Mouse (Mus musculus) spleen, adult 18-20 months (tissue): ENCODE data around the gene Rps11.
"Not testable (repeated sequence)": the region's sequence is repeated elsewhere in the genome, so short reads cannot be mapped to it uniquely, and the experiment has no call there.

Source experiments
- DNase-seq, 2 experiments: peaks; one replicate each; pipeline ENCODE4 v3.0.0; 2022; ENCODE audit warnings: mixed read lengths in 2 of 2

The Rps11 gene

GRCm38 (mm10) chr7:45124224-45125143 is at the start of gene Rps11:
Rps11 (minus strand) TSS chr7:45124439.
- DNase-seq, result peak; percentile 96 to 98

DNA sequence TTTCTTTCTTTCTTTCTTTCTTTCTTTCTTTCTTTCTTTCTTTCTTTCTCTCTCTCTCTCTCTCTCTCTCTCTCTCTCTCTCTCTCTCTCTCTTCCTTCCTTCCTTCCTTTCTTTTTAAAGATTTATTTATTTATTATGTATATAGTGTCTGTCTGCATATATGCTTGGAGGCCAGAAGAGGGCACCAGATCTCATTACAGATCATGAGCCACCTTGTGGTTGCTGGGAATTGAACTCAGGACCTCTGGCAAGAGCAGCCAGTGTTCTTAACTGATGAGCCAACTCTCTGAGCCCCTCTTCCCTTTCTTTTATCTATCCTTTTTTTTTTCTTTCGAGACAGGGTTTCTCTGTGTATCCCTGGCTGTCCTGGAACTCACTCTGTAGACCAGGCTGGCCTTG is 49.5 kb upstream of the Rps11 start:
- not testable (repeated sequence) for DNase-seq

DNA sequence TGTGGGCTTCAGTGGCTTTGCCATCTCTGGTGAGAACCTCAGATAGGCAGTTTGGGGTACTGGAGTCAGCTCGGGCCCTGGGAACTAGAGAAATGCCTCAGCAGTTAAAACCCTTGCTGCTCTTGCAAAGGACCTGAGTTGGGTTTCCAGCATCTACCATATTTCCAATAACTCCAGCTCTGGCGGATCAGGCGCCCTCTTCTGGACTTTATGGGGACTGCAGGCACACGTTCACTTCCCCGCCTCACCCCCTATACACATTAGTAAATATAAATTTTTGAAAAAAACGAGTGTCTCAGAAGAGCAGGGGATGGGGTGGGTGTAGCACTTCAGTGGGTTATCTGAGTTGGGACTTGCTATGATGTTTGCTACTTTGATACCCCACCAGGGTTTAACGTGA is 48.7 kb upstream of the Rps11 start:
- peak in 1 of 2 experiments; percentile 49 for DNase-seq

GRCm38 (mm10) chr7:45169495-45169894 is 45.3 kb upstream of the Rps11 start:
- no peak for DNase-seq

- no peak for DNase-seq
Observed at GRCm38 (mm10) chr7:45168656-45169055, 44.4 kb upstream of the Rps11 start.

GRCm38 (mm10) chr7:45167761-45168445 is 43.7 kb upstream of the Rps11 start:
- DNase-seq, result no peak

GRCm38 (mm10) chr7:45166950-45167401 is 42.7 kb upstream of the Rps11 start:
- no peak for DNase-seq

DNA sequence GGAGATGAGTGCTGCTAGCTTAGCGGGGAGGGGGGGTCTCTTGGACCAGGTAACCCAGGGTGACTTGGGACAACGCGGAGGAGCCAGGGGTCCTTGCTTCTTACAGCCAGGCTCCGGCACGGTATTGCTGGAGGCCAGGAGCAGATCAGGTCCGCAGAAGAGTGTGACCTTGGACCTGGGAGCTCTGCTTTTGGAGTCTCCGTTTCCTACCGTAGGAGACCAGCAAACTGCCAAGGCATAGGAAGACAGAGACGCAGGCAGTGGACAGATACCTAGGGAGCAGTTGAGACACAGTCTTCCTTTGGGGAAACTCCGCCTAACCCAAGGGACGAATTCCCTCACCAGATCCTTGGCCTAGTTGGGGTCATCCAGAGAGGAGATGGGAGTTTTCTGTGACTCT is 41.5 kb upstream of the Rps11 start:
- no peak for DNase-seq

DNA sequence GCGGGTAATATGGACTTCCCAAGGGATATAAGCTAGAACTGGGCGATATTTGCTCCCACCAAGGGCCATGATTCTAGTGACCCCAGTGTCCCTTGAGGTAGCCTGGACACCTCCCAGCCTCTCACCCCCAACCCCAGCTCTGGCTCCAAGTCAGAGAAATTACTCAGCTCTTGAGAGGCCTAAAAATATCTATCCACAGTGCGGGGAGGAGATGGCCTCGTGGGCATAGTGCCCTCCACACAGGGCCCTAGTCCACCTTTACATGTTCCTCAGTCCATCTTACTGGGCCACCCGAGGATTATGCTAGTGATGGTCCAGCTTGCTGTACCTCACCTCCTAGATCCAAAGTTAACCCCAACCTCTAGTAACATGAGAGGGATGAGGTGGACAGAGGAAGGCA is 40.6 kb upstream of the Rps11 start:
- no peak for DNase-seq

DNA sequence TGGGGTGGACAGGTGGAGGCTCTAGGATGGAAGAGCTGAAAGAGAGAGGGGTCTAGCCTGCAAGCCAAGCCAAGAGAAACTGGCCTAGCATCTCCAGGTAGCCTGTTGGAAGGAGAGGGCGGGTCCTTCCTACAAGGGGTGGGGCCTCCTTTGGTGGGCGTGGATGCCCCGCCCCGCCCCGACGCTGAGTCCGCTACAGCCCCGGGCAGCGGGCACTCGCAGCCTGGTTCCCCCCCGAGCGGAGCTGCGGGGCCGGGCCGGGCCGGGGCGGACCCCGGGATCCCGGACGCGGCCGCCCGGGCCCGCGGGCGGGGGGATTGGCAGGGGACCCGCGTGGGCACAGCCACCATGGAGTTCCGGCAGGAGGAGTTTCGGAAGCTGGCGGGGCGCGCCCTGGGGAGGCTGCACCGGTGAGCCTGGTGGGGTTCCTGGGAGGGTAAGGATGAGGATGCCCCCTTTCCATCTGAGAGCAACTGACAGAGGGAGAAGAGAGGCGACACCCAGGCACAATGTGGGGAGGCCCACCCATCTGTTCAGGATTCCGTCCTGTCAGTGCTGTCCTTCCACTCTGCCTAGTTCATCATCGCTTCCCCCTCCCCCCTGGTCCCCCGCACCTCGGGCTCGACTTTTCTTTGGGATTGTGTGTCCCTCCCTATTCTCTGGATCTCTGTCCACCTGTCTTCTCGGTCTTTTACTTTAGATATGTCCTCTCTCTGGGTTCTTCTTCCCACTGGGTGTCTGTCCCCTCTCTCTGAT is 39.7 kb upstream of the Rps11 start, which contains the start of gene Slc17a7:
Slc17a7 (plus strand) TSS at position 215 of the 756 bp plus-strand sequence.
- DNase-seq, result peak in 1 of 2 experiments; percentile 32

GRCm38 (mm10) chr7:45162996-45163615 is 38.9 kb upstream of the Rps11 start:
- no peak for DNase-seq

GRCm38 (mm10) chr7:45162551-45162950 is 38.3 kb upstream of the Rps11 start:
- no peak for DNase-seq

DNA sequence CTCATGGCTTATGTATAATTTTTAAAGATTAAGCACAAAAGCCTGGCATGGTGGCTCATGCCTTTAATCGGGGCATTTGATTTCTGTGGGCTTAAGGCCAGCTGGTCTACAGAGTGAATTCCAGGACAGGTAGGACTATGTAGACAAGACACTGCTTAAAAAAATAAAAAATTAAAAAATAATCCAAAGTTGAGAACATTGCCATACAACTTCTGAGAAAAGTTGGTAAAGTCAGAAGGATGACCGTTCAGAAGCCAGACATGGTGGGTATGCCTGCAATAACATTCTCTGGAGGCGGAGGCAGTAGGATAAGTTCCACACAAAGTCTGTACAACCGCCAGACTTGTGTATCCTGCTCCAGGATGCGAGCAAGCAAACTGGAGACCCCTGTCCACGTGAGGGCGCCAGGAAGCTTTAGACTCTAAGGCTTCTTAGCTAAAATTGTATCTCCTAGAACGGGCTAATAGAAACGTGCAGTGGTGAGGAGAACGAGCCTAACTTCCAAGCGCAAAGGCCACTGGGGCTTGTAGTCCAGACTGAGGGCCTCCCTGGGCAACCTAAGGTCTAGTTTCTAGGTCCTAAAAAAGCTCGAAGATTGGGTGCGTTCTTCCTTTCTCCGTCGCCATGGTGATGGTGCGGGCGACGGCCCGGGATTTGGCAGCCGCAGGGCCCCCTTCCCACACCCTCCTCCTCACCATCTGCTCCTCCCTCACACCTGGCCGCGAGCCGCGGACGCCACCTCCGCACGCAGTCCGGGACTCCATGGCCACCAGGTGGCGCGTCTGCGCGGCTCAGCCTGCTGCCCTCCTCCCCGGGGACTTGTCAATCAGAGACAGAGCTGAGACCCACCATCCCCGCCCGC is 37.6 kb upstream of the Rps11 start:
- peak; percentile 79 to 91 for DNase-seq

GRCm38 (mm10) chr7:45160866-45161265 is 36.6 kb upstream of the Rps11 start:
- DNase-seq, result no peak

- DNase-seq, result no peak
Observed at GRCm38 (mm10) chr7:45160316-45160800, 36.1 kb upstream of the Rps11 start.

GRCm38 (mm10) chr7:45158991-45159390 is 34.8 kb upstream of the Rps11 start:
- DNase-seq, result no peak

DNA sequence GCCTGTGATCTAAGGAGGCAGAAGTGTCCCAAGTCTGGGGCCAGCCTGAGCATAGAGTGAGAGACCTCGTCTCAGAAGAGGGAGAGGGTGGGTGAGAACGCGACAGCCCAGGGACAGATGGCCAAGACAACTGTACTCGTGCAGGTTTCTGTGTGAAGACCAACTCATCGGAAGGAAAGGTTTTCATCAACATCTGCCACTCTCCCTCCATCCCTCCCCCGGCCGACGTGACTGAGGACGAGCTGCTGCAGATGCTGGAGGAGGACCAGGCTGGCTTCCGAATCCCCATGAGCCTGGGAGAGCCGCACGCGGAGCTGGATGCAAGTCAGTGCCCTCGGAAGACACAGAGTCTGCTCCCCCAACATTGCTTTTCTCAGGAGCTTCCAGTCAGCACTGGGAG is 33.2 kb upstream of the Rps11 start:
- no peak for DNase-seq

GRCm38 (mm10) chr7:45156206-45156605 is 32.0 kb upstream of the Rps11 start:
- no peak for DNase-seq

DNA sequence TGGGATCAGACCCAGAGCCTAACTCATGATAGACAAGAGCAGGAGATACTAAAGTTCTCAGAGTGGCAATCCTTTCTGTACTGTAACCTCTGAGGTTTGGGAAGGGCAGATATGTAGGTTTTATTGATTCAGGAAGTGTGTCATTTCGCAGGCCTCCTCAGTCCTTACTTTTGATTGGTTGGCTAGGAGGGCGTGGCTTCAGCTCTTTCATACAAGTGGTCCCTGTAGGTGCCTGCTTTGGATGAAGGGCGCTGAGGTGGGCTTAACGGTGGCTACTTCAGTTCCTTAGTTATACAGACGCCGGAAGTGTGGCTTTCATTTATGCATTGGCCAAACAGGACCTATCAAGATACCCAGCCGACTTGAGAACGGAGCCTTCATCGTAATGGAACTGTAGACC is 31.4 kb upstream of the Rps11 start:
- DNase-seq, result no peak

DNA sequence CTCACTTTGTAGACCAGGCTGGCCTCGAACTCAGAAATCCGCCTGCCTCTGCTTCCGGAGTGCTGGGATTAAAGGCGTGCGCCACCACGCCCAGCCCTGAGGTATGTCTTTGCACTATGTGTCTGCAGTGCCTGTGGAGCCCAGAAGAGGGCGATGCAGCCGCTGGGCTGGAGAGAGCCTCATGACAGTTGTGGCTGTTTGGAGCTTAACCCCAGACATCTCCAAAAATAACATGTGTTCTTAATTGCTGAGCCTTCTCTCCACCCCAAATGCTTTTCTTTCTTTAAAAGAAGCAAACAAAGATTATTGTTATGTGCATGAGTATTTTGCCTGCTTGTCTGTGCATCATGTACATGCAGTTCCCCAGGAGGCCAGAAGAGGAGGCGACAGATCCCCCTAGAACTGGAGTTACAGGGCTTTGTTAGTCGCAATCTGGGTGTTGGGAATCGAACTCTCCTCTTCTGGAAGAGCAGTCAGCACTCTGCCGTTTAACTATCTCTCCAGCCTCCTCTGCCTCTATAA is 30.8 kb upstream of the Rps11 start:
- peak; percentile 29 to 38 for DNase-seq
